Mouse (Mus musculus) erythroblast, embryonic 14.5 days (primary cell): ENCODE data around the gene Arhgap32. TPM values are rescaled to one million over a fixed set of nuclear protein-coding genes. Genes with fewer than 3 reads are reported as not detected.
"Not testable (repeated sequence)": the region's sequence is repeated elsewhere in the genome, so short reads cannot be mapped to it uniquely, and the experiment has no call there.

Source experiments
- H3K27me3 ChIP-seq: 2 replicates; pipeline ENCODE4 v1.6.1; 2012; ENCODE audit warnings: inconsistent platforms; ENCODE audit not compliant: control insufficient read depth
- H3K36me3 ChIP-seq: 2 replicates; pipeline ENCODE4 v1.6.1; 2012; ENCODE audit warnings: mild to moderate bottlenecking, inconsistent platforms; ENCODE audit not compliant: control insufficient read depth
- H3K4me1 ChIP-seq: 2 replicates; pipeline ENCODE4 v1.6.1; 2012; ENCODE audit warnings: inconsistent platforms; ENCODE audit not compliant: control insufficient read depth
- H3K4me3 ChIP-seq: replicated peaks from 2 replicates; pipeline ENCODE3; 2012; ENCODE audit warnings: moderate library complexity, mild to moderate bottlenecking, inconsistent platforms
- H3K9me3 ChIP-seq: 2 replicates; pipeline ENCODE4 v1.6.1; 2012; ENCODE audit warnings: low read length, inconsistent platforms, mixed read lengths; ENCODE audit not compliant: control insufficient read depth
- GATA1 ChIP-seq: IDR thresholded peaks from 2 replicates; pipeline ENCODE4 v1.6.1; 2012; ENCODE audit warnings: low read length, inconsistent platforms, mixed read lengths
- TAL1 ChIP-seq: IDR thresholded peaks from 3 replicates; pipeline ENCODE4 v1.6.1; 2012; ENCODE audit warnings: low read length, inconsistent platforms, mixed read lengths
- polyA plus RNA-seq: library from polyadenylated mRNA; stranded (reverse); fragments of >175 nt; gene quantifications from 2 replicates; pipeline ENCODE4 v1.2.3, GENCODE M21; 2012

Arhgap32 gene
- polyA plus RNA-seq, 1 experiment, result not detected

DNA sequence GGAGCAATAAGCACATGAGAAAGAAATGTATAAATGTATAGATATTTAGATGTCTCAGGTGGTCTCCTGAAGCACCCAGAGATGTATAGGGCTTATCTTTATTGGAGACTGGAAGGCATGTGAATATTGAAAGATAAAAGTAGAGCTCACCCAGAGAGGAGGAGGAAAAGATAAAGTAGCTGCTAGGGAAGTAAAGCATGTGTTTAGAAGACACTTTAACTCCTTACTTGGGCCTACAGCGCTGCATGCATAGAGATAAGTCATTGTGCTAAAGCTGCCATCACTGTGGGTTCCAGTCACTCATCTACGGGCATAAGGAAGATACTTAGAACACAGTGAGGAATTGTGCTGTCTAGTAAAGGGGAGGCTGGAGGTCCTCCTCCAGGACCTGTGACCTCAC lies 46.9 kb downstream of the Arhgap32 start:
- no peaks in the 10 kb centered on the region for H3K9me3 ChIP-seq
- no peaks in the 10 kb centered on the region for H3K27me3 ChIP-seq
- H3K36me3 ChIP-seq, result no peaks in the 10 kb centered on the region
- H3K4me1 ChIP-seq, result peaks cover 17% of the 10 kb centered on the region
- no peak overlapping the region for H3K4me3 ChIP-seq
- no peak for TF ChIP-seq TAL1
- TF ChIP-seq GATA1, result no peak

DNA sequence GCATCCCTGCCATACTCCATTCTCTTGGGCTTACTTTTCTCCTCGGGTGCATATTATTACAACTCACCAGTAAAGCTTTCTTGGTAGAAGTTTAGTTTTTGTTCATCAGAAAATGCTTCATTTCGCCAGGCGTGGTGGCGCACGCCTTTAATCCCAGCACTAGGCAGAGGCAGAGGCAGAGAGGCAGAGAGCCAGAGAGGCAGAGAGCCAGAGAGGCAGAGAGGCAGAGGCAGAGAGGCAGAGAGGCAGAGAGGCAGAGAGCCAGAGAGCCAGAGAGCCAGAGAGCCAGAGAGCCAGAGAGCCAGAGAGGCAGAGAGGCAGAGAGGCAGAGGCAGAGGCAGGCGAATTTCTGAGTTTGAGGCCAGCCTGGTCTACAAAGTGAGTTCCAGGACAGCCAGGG lies 47.9 kb downstream of the Arhgap32 start:
- H3K36me3 ChIP-seq, H3K27me3 ChIP-seq, H3K9me3 ChIP-seq, H3K4me3 ChIP-seq: not testable (repeated sequence)
- H3K4me1 ChIP-seq, result peaks cover 17% of the 10 kb centered on the region

DNA sequence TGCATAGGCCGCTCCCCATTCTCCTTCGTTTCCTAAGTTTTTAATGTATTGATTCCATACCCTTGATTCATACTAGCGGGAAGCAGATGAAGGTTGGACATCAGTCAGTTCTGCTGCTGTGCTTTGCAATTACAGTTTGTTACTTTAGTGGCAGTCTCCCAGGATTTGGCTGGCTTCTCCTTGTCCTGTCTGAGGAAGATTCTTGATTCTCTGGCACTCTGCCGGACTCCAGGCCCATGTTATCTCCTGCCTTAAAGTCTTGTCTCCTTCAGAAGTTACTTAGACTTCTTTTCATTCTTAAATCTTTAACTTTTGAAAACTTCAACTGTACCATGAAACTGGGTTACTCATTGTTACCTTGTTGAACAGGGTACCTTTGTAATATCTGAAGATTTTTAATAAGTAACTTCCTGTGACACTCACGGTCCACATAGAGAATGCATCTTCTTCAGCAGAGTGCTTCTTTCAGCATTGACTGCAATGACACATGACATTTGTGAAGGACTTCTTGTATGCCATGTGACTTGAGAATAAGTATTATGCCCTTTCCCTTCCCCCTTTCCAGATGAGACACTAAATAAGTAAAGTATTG lies 52.7 kb downstream of the Arhgap32 start:
- Histone ChIP-seq H3K4me1 (peaks cover 2% of the 10 kb centered on the region; the same call in 1 of the 2 replicates), H3K27me3 (no peaks in the 10 kb centered on the region), H3K4me3 (no peak overlapping the region), H3K9me3 (no peaks in the 10 kb centered on the region), H3K36me3 (no peaks in the 10 kb centered on the region)
- TF ChIP-seq TAL1, result no peak

- TF ChIP-seq GATA1 (no peak), TAL1 (no peak)
- no peaks in the 10 kb centered on the region for H3K4me1 ChIP-seq
- H3K36me3 ChIP-seq, result no peaks in the 10 kb centered on the region
- H3K27me3 ChIP-seq, result no peaks in the 10 kb centered on the region
- H3K4me3 ChIP-seq, result no peak overlapping the region
- H3K9me3 ChIP-seq, result no peaks in the 10 kb centered on the region
These were observed 54.8 kb downstream of the Arhgap32 start for GRCm38 (mm10) chr9:32170713-32171112.

- H3K36me3 ChIP-seq, result no peaks in the 10 kb centered on the region
- TF ChIP-seq GATA1 (no peak), TAL1 (no peak)
- H3K27me3 ChIP-seq, result no peaks in the 10 kb centered on the region
- no peaks in the 10 kb centered on the region for H3K4me1 ChIP-seq
- no peaks in the 10 kb centered on the region for H3K9me3 ChIP-seq
- no peak overlapping the region for H3K4me3 ChIP-seq
These were observed 60.7 kb downstream of the Arhgap32 start for GRCm38 (mm10) chr9:32176612-32177011.

GRCm38 (mm10) chr9:32181170-32181569 lies 65.2 kb downstream of the Arhgap32 start:
- Histone ChIP-seq H3K36me3 (no peaks in the 10 kb centered on the region), H3K9me3 (no peaks in the 10 kb centered on the region), H3K4me3 (no peak overlapping the region), H3K27me3 (no peaks in the 10 kb centered on the region), H3K4me1 (no peaks in the 10 kb centered on the region)
- TF ChIP-seq TAL1 (no peak), GATA1 (no peak)

GRCm38 (mm10) chr9:32186489-32186888 lies 70.6 kb downstream of the Arhgap32 start:
- no peaks in the 10 kb centered on the region for H3K4me1 ChIP-seq
- no peak overlapping the region for H3K4me3 ChIP-seq
- TF ChIP-seq GATA1, result no peak
- no peak for TF ChIP-seq TAL1
- H3K27me3 ChIP-seq, result no peaks in the 10 kb centered on the region
- H3K36me3 ChIP-seq, result no peaks in the 10 kb centered on the region
- no peaks in the 10 kb centered on the region for H3K9me3 ChIP-seq

- no peaks in the 10 kb centered on the region for H3K4me1 ChIP-seq
- no peaks in the 10 kb centered on the region for H3K9me3 ChIP-seq
- TF ChIP-seq TAL1 (no peak), GATA1 (no peak)
- no peak overlapping the region for H3K4me3 ChIP-seq
- H3K27me3 ChIP-seq, result no peaks in the 10 kb centered on the region
- H3K36me3 ChIP-seq, result no peaks in the 10 kb centered on the region
These were observed 76.5 kb downstream of the Arhgap32 start for GRCm38 (mm10) chr9:32192295-32193073.

DNA sequence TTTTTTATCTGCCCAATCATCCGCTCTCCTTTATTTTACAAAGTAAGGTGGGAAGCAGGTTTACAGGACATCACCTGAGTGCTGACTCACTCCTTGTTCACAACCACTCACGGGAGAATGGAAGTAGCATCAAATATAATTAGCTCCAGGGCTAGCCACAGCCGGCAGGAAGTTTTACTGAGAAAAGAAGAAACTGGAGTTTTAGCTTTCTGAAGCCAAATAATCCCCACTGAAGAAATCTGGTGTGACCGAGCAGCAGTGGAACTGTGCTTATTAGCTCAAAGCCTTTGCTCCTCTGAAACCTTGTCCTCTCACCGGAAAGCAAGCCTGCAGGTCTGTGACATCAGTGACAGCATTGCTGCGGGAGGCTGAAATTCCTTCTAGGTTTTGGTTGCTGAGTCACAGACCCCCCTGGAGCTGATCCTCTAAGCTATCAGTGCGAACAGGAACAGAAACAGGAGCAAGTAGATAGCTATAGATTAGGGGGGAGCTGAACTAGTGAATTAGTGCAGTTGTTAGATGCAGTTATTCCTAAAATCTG lies 88.6 kb downstream of the Arhgap32 start:
- Histone ChIP-seq H3K4me3 (no peak overlapping the region), H3K4me1 (no peaks in the 10 kb centered on the region), H3K9me3 (no peaks in the 10 kb centered on the region), H3K27me3 (no peaks in the 10 kb centered on the region), H3K36me3 (no peaks in the 10 kb centered on the region)
- TF ChIP-seq GATA1 (no peak), TAL1 (no peak)

GRCm38 (mm10) chr9:32207133-32207532 lies 91.2 kb downstream of the Arhgap32 start:
- TF ChIP-seq GATA1 (no peak), TAL1 (no peak)
- Histone ChIP-seq H3K9me3 (no peaks in the 10 kb centered on the region), H3K4me3 (no peak overlapping the region), H3K36me3 (no peaks in the 10 kb centered on the region), H3K27me3 (no peaks in the 10 kb centered on the region), H3K4me1 (no peaks in the 10 kb centered on the region)
